Mouse (Mus musculus): ENCODE results near the gene Haao.

DNA sequence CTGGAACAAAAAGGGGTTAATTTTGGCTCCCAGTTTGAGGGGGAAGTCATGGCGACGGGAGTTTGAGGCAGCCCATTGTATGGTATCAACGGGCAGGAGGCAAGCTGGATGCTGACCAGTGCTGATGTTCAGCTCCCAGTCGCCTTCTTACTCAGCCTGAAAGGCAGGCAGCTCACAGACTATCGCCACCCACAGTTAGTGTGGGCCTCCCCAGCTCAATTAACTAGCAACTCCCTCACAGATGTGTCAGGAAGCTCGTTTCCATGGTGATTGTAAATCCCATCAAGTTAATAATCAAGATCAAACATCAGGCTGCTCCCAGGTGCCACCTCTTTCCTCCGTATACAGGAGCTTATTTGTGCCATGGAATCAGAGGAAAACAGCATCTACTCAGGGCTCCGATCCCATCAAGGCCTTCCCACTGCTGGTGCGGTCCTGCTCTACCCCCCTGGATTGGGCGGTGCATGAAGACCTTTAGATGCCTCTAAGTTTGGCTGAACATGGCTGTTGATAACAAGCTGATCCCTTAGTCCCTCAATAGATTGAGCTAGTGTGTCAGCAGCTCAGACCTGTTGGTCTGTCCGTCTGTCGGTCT lies 1.4 kb upstream of the Haao start:
- TF ChIP-seq CTCF (IDR thresholded peaks at IDR 0.05; ENCODE audit: control insufficient read depth, insufficient read depth, insufficient replicate concordance, low read depth, low read length) (no peak), POLR2A (IDR thresholded peaks at IDR 0.05; ENCODE audit: control insufficient read depth, low read depth, low read length) (no peak)
